ENCODE assay signal across 7 mouse cellular contexts in genomic region chrX:136599416-136599815, GRCm38 (mm10). TPM values are rescaled to one million over a fixed set of nuclear protein-coding genes. Genes with fewer than 3 reads are reported as not detected.
A peak's percentile ranks its signal among the peaks of the same experiment; 100 is the strongest.
DNase-seq lines count a peak whose midpoint lies in the region; ATAC-seq lines count a peak whose summit lies in the region.

No protein-coding gene starts in this region.

- DNase-seq in kidney, adult 9 months, result peak; percentile 20
- peak; percentile 33 for DNase-seq in MN1 (ENCODE audit: low spot score)
- peak; percentile 28 for DNase-seq in cerebellum, adult 8-10 months
- DNase-seq in lung, postnatal 14 days, result peak; percentile 43
- peak; percentile 42 for DNase-seq in thymus, postnatal 0 days (ENCODE audit: low spot score)

- H3K4me3 ChIP-seq in kidney, embryonic 14.5 days (ENCODE audit: low read length), result no peak overlapping the region
- H3K4me3 ChIP-seq in hindbrain, embryonic 15.5 days, result no peak overlapping the region

- no peaks in the 10 kb centered on the region for H3K27me3 ChIP-seq in kidney, embryonic 14.5 days (ENCODE audit: control insufficient read depth, insufficient read depth, low read length)
- H3K27me3 ChIP-seq in hindbrain, embryonic 15.5 days, result no peaks in the 10 kb centered on the region

- WGBS in kidney, embryonic 14.5 days, result 24% methylated on average over 3 of the region's 3 CpGs
- 23% methylated on average over 3 of the region's 3 CpGs for WGBS in hindbrain, embryonic 15.5 days

- H3K9ac ChIP-seq in kidney, embryonic 14.5 days (ENCODE audit: low read depth, low read length), result no peak overlapping the region
- H3K9ac ChIP-seq in hindbrain, embryonic 15.5 days, result no peak overlapping the region

- H3K4me2 ChIP-seq in kidney, embryonic 14.5 days (replicated peaks; ENCODE audit: low read depth, low read length), result no peak overlapping the region
- H3K4me2 ChIP-seq in hindbrain, embryonic 15.5 days, result no peak overlapping the region

- H3K27ac ChIP-seq in kidney, embryonic 14.5 days (ENCODE audit: low read depth, low read length), result no peak overlapping the region
- H3K27ac ChIP-seq in hindbrain, embryonic 15.5 days (replicated peaks), result no peak overlapping the region

- ATAC-seq in kidney, embryonic 14.5 days (ENCODE audit: low FRiP score, low TSS enrichment), result no peak
- 0 out of 2 replicates have a peak, but pooled peaks have one; percentile 11 for ATAC-seq in hindbrain, embryonic 15.5 days (ENCODE audit: low FRiP score, low read depth)

- H3K9me3 ChIP-seq in kidney, embryonic 14.5 days (ENCODE audit: control insufficient read depth, low read length), result no peaks in the 10 kb centered on the region
- H3K9me3 ChIP-seq in hindbrain, embryonic 15.5 days, result no peaks in the 10 kb centered on the region

- H3K36me3 ChIP-seq in kidney, embryonic 14.5 days (ENCODE audit: control insufficient read depth, insufficient read depth, low read length), result no peaks in the 10 kb centered on the region
- H3K36me3 ChIP-seq in hindbrain, embryonic 15.5 days, result no peaks in the 10 kb centered on the region

- H3K4me1 ChIP-seq in kidney, embryonic 14.5 days (ENCODE audit: control insufficient read depth, insufficient read depth, low read length), result no peaks in the 10 kb centered on the region
- no peaks in the 10 kb centered on the region for H3K4me1 ChIP-seq in hindbrain, embryonic 15.5 days (replicated peaks)

RNA-seq across cellular contexts. Expression of gene Tceal3, which starts 8.8 kb away (rescaled TPM):
- 3.0 and 7.3 TPM in 2 replicates for polyA plus RNA-seq in kidney, embryonic 14.5 days (2014; fragmentation: Nextera tagmentation; extraction: Ambion mirVana)
- 78.2 and 87.9 TPM in 2 replicates for polyA plus RNA-seq in hindbrain, embryonic 15.5 days (2015; fragmentation: Nextera tagmentation; extraction: Ambion mirVana)
- polyA plus RNA-seq in thymus, postnatal 0 days (2015; fragmentation: Nextera tagmentation; extraction: Ambion mirVana), result 0.20 and 0.33 TPM in 2 replicates

RNA-seq across cellular contexts. Expression of gene Kir3dl2, which starts 55.6 kb away (rescaled TPM):
- polyA plus RNA-seq in kidney, embryonic 14.5 days (2014; fragmentation: Nextera tagmentation; extraction: Ambion mirVana), result not detected in 2 replicates
- polyA plus RNA-seq in hindbrain, embryonic 15.5 days (2015; fragmentation: Nextera tagmentation; extraction: Ambion mirVana), result 0.14 TPM in 1 of 2 replicates, not detected in the other
- 0.19 TPM in 1 of 2 replicates, not detected in the other for polyA plus RNA-seq in thymus, postnatal 0 days (2015; fragmentation: Nextera tagmentation; extraction: Ambion mirVana)
